Mouse (Mus musculus): Measurements from ENCODE around the gene A930033H14Rik.

A930033H14Rik gene

GRCm38 (mm10) chr10:69190434-69191160 is 22.3 kb downstream of the A930033H14Rik start:
- no peak for DNase-seq

GRCm38 (mm10) chr10:69187773-69188443 is 25.0 kb downstream of the A930033H14Rik start:
- no peak for DNase-seq

GRCm38 (mm10) chr10:69185894-69186893 is 26.7 kb downstream of the A930033H14Rik start:
- peak; percentile 64 for DNase-seq

GRCm38 (mm10) chr10:69185431-69185830 is 27.5 kb downstream of the A930033H14Rik start:
- no peak for DNase-seq

- no peak for DNase-seq
Measured at GRCm38 (mm10) chr10:69184903-69185302, 28.0 kb downstream of the A930033H14Rik start.

GRCm38 (mm10) chr10:69180997-69181396 is 31.9 kb downstream of the A930033H14Rik start:
- no peak for DNase-seq

GRCm38 (mm10) chr10:69179341-69179740 is 33.6 kb downstream of the A930033H14Rik start:
- no peak for DNase-seq

- no peak for DNase-seq
Measured at GRCm38 (mm10) chr10:69176116-69176515, 36.8 kb downstream of the A930033H14Rik start.

GRCm38 (mm10) chr10:69172412-69172811 is 40.5 kb downstream of the A930033H14Rik start:
- no peak for DNase-seq

- no peak for DNase-seq
Measured at GRCm38 (mm10) chr10:69166514-69166913, 46.4 kb downstream of the A930033H14Rik start.

- DNase-seq, result no peak
Measured at GRCm38 (mm10) chr10:69165847-69166246, 47.1 kb downstream of the A930033H14Rik start.

GRCm38 (mm10) chr10:69165125-69165524 is 47.8 kb downstream of the A930033H14Rik start:
- DNase-seq, result no peak

- DNase-seq, result no peak
Measured at GRCm38 (mm10) chr10:69163216-69163615, 49.7 kb downstream of the A930033H14Rik start.

- DNase-seq, result no peak
Measured at GRCm38 (mm10) chr10:69162577-69162976, 50.3 kb downstream of the A930033H14Rik start.

GRCm38 (mm10) chr10:69161503-69161902 is 51.4 kb downstream of the A930033H14Rik start:
- DNase-seq, result no peak

GRCm38 (mm10) chr10:69160877-69161276 is 52.0 kb downstream of the A930033H14Rik start:
- DNase-seq, result peak; percentile 81
